Mouse (Mus musculus) midbrain, embryonic 16.5 days (tissue): Measurements from ENCODE around the gene Spns2. TPM values are rescaled to one million over a fixed set of nuclear protein-coding genes. Genes with fewer than 3 reads are reported as not detected.
"Not testable (repeated sequence)": the region's sequence is repeated elsewhere in the genome, so short reads cannot be mapped to it uniquely, and the experiment has no call there.

Source experiments
- ATAC-seq: fragments of 200-750 bp; cut with Nextera tagmentation; 2 replicates; pipeline ENCODE4 v1.8.0; 2017; ENCODE audit warnings: moderate TSS enrichment
- H3K27ac ChIP-seq: fragments of 300-500 bp; sonication (generic); 2 replicates; pipeline ENCODE4 v1.5.1; 2014; ENCODE audit warnings: mild to moderate bottlenecking, low read length, mixed read lengths
- H3K27me3 ChIP-seq: fragments of 300-500 bp; sonication (generic); 2 replicates; pipeline ENCODE4 v1.6.1; 2014; ENCODE audit warnings: low read depth, low read length, mixed read lengths; ENCODE audit not compliant: control insufficient read depth, insufficient read depth
- H3K36me3 ChIP-seq: fragments of 300-500 bp; sonication (generic); 2 replicates; pipeline ENCODE4 v1.6.1; 2014; ENCODE audit warnings: mild to moderate bottlenecking, low read length, moderate library complexity, mixed read lengths; ENCODE audit not compliant: control insufficient read depth, insufficient read depth
- H3K4me1 ChIP-seq: fragments of 300-500 bp; sonication (generic); 2 replicates; pipeline ENCODE4 v1.6.1; 2014; ENCODE audit warnings: mild to moderate bottlenecking, low read length, mixed read lengths; ENCODE audit not compliant: control insufficient read depth, insufficient read depth
- H3K4me2 ChIP-seq: fragments of 300-500 bp; sonication (generic); 2 replicates; pipeline ENCODE4 v1.6.1; 2014; ENCODE audit warnings: mild to moderate bottlenecking, low read length, mixed read lengths
- H3K4me3 ChIP-seq: fragments of 300-500 bp; sonication (generic); 2 replicates; pipeline ENCODE4 v1.5.1; 2014; ENCODE audit warnings: low read depth, mild to moderate bottlenecking, low read length, moderate library complexity, mixed read lengths
- H3K9ac ChIP-seq: fragments of 300-500 bp; sonication (generic); 2 replicates; pipeline ENCODE4 v1.6.1; 2014; ENCODE audit warnings: low read depth, low read length, mixed read lengths
- H3K9me3 ChIP-seq: fragments of 300-500 bp; sonication (generic); replicated peaks from 2 replicates; pipeline ENCODE4 v1.6.1; 2014; ENCODE audit warnings: mild to moderate bottlenecking, low read length, mixed read lengths; ENCODE audit not compliant: control insufficient read depth, poor library complexity, severe bottlenecking
- whole genome bisulfite sequencing: fragments of 180-500 bp; shearing (Covaris S2); extraction: QIAGEN DNeasy Blood & Tissue Kit; methylation state at CpG from one replicate; pipeline ENCODE4 v1.1.7; 2014; 5-methylcytosine and 5-hydroxymethylcytosine counted together
- polyA plus RNA-seq: library from polyadenylated mRNA; unstranded; fragments of >200 nt; fragmentation: Nextera tagmentation; extraction: Ambion mirVana; gene quantifications from 2 replicates; pipeline ENCODE4 v1.2.1, GENCODE M21; 2015

Gene Spns2
- polyA plus RNA-seq, 1 experiment from 2014 or later = 6.8 TPM

- not testable (repeated sequence) for H3K4me1 ChIP-seq, ATAC-seq
- WGBS = 59% methylated on average over 9 of the region's 9 CpGs
These were observed 59.2 kb downstream of the Spns2 start for GRCm38 (mm10) chr11:72430311-72431068.

GRCm38 (mm10) chr11:72429288-72429690, 60.4 kb downstream of the Spns2 start:
- no peak overlapping the region for H3K9ac ChIP-seq
- no peak overlapping the region for H3K27ac ChIP-seq
- no peaks in the 10 kb centered on the region for H3K4me1 ChIP-seq
- no peaks in the 10 kb centered on the region for H3K36me3 ChIP-seq
- WGBS = 45% methylated on average over 7 of the region's 7 CpGs
- peak; percentile 51; the same call in 1 of the 2 replicates for ATAC-seq
- H3K9me3 ChIP-seq = no peaks in the 10 kb centered on the region
- no peaks in the 10 kb centered on the region for H3K27me3 ChIP-seq
- peak overlapping the region; percentile 26; the same call in 1 of the 2 replicates for H3K4me2 ChIP-seq
- no peak overlapping the region for H3K4me3 ChIP-seq

More at GRCm38 (mm10) chr11:72430311-72431068, 59.2 kb downstream of the Spns2 start:
- H3K9ac ChIP-seq, H3K27ac ChIP-seq, H3K4me2 ChIP-seq, H3K27me3 ChIP-seq, H3K36me3 ChIP-seq, H3K9me3 ChIP-seq, H3K4me3 ChIP-seq: not testable (repeated sequence)

GRCm38 (mm10) chr11:72428694-72429093, 61.0 kb downstream of the Spns2 start:
- H3K9ac ChIP-seq = no peak overlapping the region
- H3K4me2 ChIP-seq = no peak overlapping the region
- no peak overlapping the region for H3K27ac ChIP-seq
- no peaks in the 10 kb centered on the region for H3K36me3 ChIP-seq
- WGBS = 0% methylated on average over 5 of the region's 5 CpGs
- ATAC-seq = no peak
- no peak overlapping the region for H3K4me3 ChIP-seq
- H3K27me3 ChIP-seq = no peaks in the 10 kb centered on the region
- no peaks in the 10 kb centered on the region for H3K4me1 ChIP-seq
- H3K9me3 ChIP-seq = no peaks in the 10 kb centered on the region

- H3K9ac ChIP-seq = no peak overlapping the region
- no peak for ATAC-seq
- no peaks in the 10 kb centered on the region for H3K27me3 ChIP-seq
- no peaks in the 10 kb centered on the region for H3K9me3 ChIP-seq
- no peak overlapping the region for H3K4me2 ChIP-seq
- H3K4me3 ChIP-seq = no peak overlapping the region
- H3K4me1 ChIP-seq = no peaks in the 10 kb centered on the region
- H3K27ac ChIP-seq = no peak overlapping the region
- H3K36me3 ChIP-seq = no peaks in the 10 kb centered on the region
These were observed 62.8 kb downstream of the Spns2 start for GRCm38 (mm10) chr11:72426884-72427283.

GRCm38 (mm10) chr11:72425201-72425600, 64.5 kb downstream of the Spns2 start:
- no peaks in the 10 kb centered on the region for H3K27me3 ChIP-seq
- H3K27ac ChIP-seq = no peak overlapping the region
- no peaks in the 10 kb centered on the region for H3K4me1 ChIP-seq
- ATAC-seq = no peak
- no peak overlapping the region for H3K4me2 ChIP-seq
- H3K9me3 ChIP-seq = no peaks in the 10 kb centered on the region
- H3K36me3 ChIP-seq = no peaks in the 10 kb centered on the region
- no peak overlapping the region for H3K9ac ChIP-seq
- no peak overlapping the region for H3K4me3 ChIP-seq

GRCm38 (mm10) chr11:72423686-72424085, 66.0 kb downstream of the Spns2 start:
- no peak overlapping the region for H3K4me2 ChIP-seq
- 85% methylated on average over 4 of the region's 4 CpGs for WGBS
- no peak overlapping the region for H3K9ac ChIP-seq
- no peak for ATAC-seq
- no peaks in the 10 kb centered on the region for H3K27me3 ChIP-seq
- no peaks in the 10 kb centered on the region for H3K4me1 ChIP-seq
- no peaks in the 10 kb centered on the region for H3K36me3 ChIP-seq
- no peak overlapping the region for H3K27ac ChIP-seq
- no peak overlapping the region for H3K4me3 ChIP-seq
- no peaks in the 10 kb centered on the region for H3K9me3 ChIP-seq

GRCm38 (mm10) chr11:72421518-72422278, 68.0 kb downstream of the Spns2 start:
- H3K4me2 ChIP-seq = no peak overlapping the region
- H3K27me3 ChIP-seq = no peaks in the 10 kb centered on the region
- H3K4me1 ChIP-seq = no peaks in the 10 kb centered on the region
- no peaks in the 10 kb centered on the region for H3K36me3 ChIP-seq
- H3K9ac ChIP-seq = no peak overlapping the region
- no peaks in the 10 kb centered on the region for H3K9me3 ChIP-seq
- 92% methylated on average over 11 of the region's 11 CpGs for WGBS
- ATAC-seq = no peak
- H3K4me3 ChIP-seq = no peak overlapping the region
- no peak overlapping the region for H3K27ac ChIP-seq

GRCm38 (mm10) chr11:72420460-72421122, 69.1 kb downstream of the Spns2 start:
- Histone ChIP-seq H3K4me3 (no peak overlapping the region), H3K4me2 (no peak overlapping the region), H3K27me3 (no peaks in the 10 kb centered on the region), H3K4me1 (no peaks in the 10 kb centered on the region), H3K9ac (no peak overlapping the region), H3K27ac (no peak overlapping the region), H3K9me3 (no peaks in the 10 kb centered on the region), H3K36me3 (no peaks in the 10 kb centered on the region)
- ATAC-seq = no peak
- WGBS = 86% methylated on average over 6 of the region's 6 CpGs

- no peak for ATAC-seq
- no peaks in the 10 kb centered on the region for H3K4me1 ChIP-seq
These were observed 70.7 kb downstream of the Spns2 start for GRCm38 (mm10) chr11:72419006-72419405.

More at GRCm38 (mm10) chr11:72419006-72419405, 70.7 kb downstream of the Spns2 start:
- Histone ChIP-seq H3K27ac (no peak overlapping the region), H3K9me3 (no peaks in the 10 kb centered on the region), H3K4me2 (no peak overlapping the region), H3K9ac (no peak overlapping the region), H3K27me3 (no peaks in the 10 kb centered on the region), H3K36me3 (no peaks in the 10 kb centered on the region), H3K4me3 (no peak overlapping the region)
- 92% methylated on average over 6 of the region's 6 CpGs for WGBS
